Mouse (Mus musculus) C2C12 (cell line): ENCODE data around the gene Kcnk2. TPM values are rescaled to one million over a fixed set of nuclear protein-coding genes. Genes with fewer than 3 reads are reported as not detected.

ENCODE experiments used
- H3K27me3 ChIP-seq: one replicate; pipeline ENCODE4 v1.6.1; 2011; ENCODE audit not compliant: control insufficient read depth, insufficient read depth, insufficient read length
- H3K36me3 ChIP-seq: one replicate; pipeline ENCODE4 v1.6.1; 2011; ENCODE audit not compliant: control insufficient read depth, insufficient read depth
- H3K4me3 ChIP-seq: one replicate; pipeline ENCODE4 v1.5.1; 2011; ENCODE audit warnings: mild to moderate bottlenecking, control low read depth; ENCODE audit not compliant: poor library complexity, insufficient read depth, severe bottlenecking
- H3K79me2 ChIP-seq: one replicate; pipeline ENCODE4 v1.6.1; 2011; ENCODE audit not compliant: control insufficient read depth, insufficient read depth
- H3K79me3 ChIP-seq: one replicate; pipeline ENCODE4 v1.6.1; 2011; ENCODE audit warnings: low read depth, control low read depth
- H3ac ChIP-seq: one replicate; pipeline ENCODE3; 2011; ENCODE audit warnings: low read depth; ENCODE audit not compliant: control insufficient read depth, insufficient read length
- CEBPB ChIP-seq: IDR thresholded peaks from one replicate; pipeline ENCODE4 v1.6.1; 2011; ENCODE audit warnings: low read depth, mild to moderate bottlenecking, control low read depth, moderate library complexity
- CTCF ChIP-seq: IDR thresholded peaks from one replicate; pipeline ENCODE4 v1.5.1; 2011; ENCODE audit not compliant: control insufficient read depth, insufficient read depth, insufficient read length
- FOSL1 ChIP-seq: IDR thresholded peaks from one replicate; pipeline ENCODE4 v1.8.0; 2011; ENCODE audit warnings: mild to moderate bottlenecking, low read length; ENCODE audit not compliant: poor library complexity, insufficient read depth, severe bottlenecking
- MAX ChIP-seq: IDR thresholded peaks from one replicate; pipeline ENCODE4 v1.6.1; 2011; ENCODE audit warnings: mild to moderate bottlenecking, control low read depth
- MYOD1 ChIP-seq: IDR thresholded peaks from one replicate; pipeline ENCODE4 v1.6.1; 2011; ENCODE audit warnings: low read depth; ENCODE audit not compliant: control insufficient read depth, insufficient read length
- MYOG ChIP-seq: IDR thresholded peaks from one replicate; pipeline ENCODE4 v1.6.1; 2011; ENCODE audit not compliant: control insufficient read depth, insufficient read length; ENCODE audit errors: extremely low read depth
- USF1 ChIP-seq: IDR thresholded peaks from one replicate; pipeline ENCODE4 v1.6.1; 2011; ENCODE audit warnings: low read depth, mild to moderate bottlenecking, control low read depth, moderate library complexity
- polyA plus RNA-seq: library from polyadenylated mRNA; unstranded; fragments of >200 nt; fragmentation: generic; extraction: Trizol; gene quantifications from one replicate; pipeline ENCODE4 v1.2.1, GENCODE M21; 2012; ENCODE audit warnings: missing spikeins

Kcnk2 gene
- polyA plus RNA-seq, 1 experiment, result 6.0 TPM

- Histone ChIP-seq H3K27me3 (no peaks in the 10 kb centered on the region), H3K79me3 (no peaks in the 10 kb centered on the region), H3K36me3 (no peaks in the 10 kb centered on the region), H3K4me3 (no peak overlapping the region), H3K79me2 (no peaks in the 10 kb centered on the region), H3ac (no peak overlapping the region)
- TF ChIP-seq CTCF (peak; percentile 9), MYOG (no peak)
These were observed 174.6 kb downstream of the Kcnk2 start for GRCm38 (mm10) chr1:189227479-189227878.

- no peaks in the 10 kb centered on the region for H3K27me3 ChIP-seq
- H3ac ChIP-seq, result no peak overlapping the region
- H3K4me3 ChIP-seq, result no peak overlapping the region
- no peaks in the 10 kb centered on the region for H3K79me2 ChIP-seq
- no peaks in the 10 kb centered on the region for H3K79me3 ChIP-seq
- TF ChIP-seq MYOD1, result no peak
- H3K36me3 ChIP-seq, result no peaks in the 10 kb centered on the region
These were observed 183.0 kb downstream of the Kcnk2 start for GRCm38 (mm10) chr1:189219051-189219450.

- Histone ChIP-seq H3K4me3 (no peak overlapping the region), H3K36me3 (no peaks in the 10 kb centered on the region), H3ac (no peak overlapping the region), H3K79me2 (no peaks in the 10 kb centered on the region), H3K27me3 (no peaks in the 10 kb centered on the region), H3K79me3 (no peaks in the 10 kb centered on the region)
- TF ChIP-seq MAX, result no peak
- TF ChIP-seq CEBPB, result no peak
- TF ChIP-seq MYOG, result no peak
- TF ChIP-seq MYOD1, result no peak
- TF ChIP-seq FOSL1, result no peak
- TF ChIP-seq CTCF, result no peak
- no peak for TF ChIP-seq USF1
These were observed 184.1 kb downstream of the Kcnk2 start for GRCm38 (mm10) chr1:189217751-189218564.

- H3K27me3 ChIP-seq, result no peaks in the 10 kb centered on the region
- peak overlapping the region; percentile 26 for H3K4me3 ChIP-seq
- no peaks in the 10 kb centered on the region for H3K36me3 ChIP-seq
- TF ChIP-seq CTCF, result no peak
- TF ChIP-seq MYOD1, result peak; percentile 63
- TF ChIP-seq MYOG, result no peak
- TF ChIP-seq FOSL1, result peak; percentile 53
- peak; percentile 68 for TF ChIP-seq CEBPB
- TF ChIP-seq USF1, result no peak
- TF ChIP-seq MAX, result peak; percentile 94
- H3K79me3 ChIP-seq, result no peaks in the 10 kb centered on the region
- peak overlapping the region; percentile 50 for H3ac ChIP-seq
- H3K79me2 ChIP-seq, result no peaks in the 10 kb centered on the region
These were observed 186.9 kb downstream of the Kcnk2 start for GRCm38 (mm10) chr1:189215131-189215530.

GRCm38 (mm10) chr1:189214477-189214876 lies 187.6 kb downstream of the Kcnk2 start:
- Histone ChIP-seq H3K4me3 (peak overlapping the region; percentile 26), H3K27me3 (no peaks in the 10 kb centered on the region), H3K79me3 (no peaks in the 10 kb centered on the region), H3K36me3 (no peaks in the 10 kb centered on the region), H3ac (peak overlapping the region; percentile 23), H3K79me2 (no peaks in the 10 kb centered on the region)
- TF ChIP-seq MYOD1 (no peak), MYOG (no peak), FOSL1 (no peak), MAX (no peak), CEBPB (no peak), USF1 (no peak), CTCF (no peak)

GRCm38 (mm10) chr1:189209715-189210108 lies 192.4 kb downstream of the Kcnk2 start:
- Histone ChIP-seq H3K79me3 (no peaks in the 10 kb centered on the region), H3ac (no peak overlapping the region)

More at GRCm38 (mm10) chr1:189209715-189210108, 192.4 kb downstream of the Kcnk2 start:
- no peak for TF ChIP-seq USF1
- no peak for TF ChIP-seq CTCF
- TF ChIP-seq CEBPB, result no peak
- no peak for TF ChIP-seq MAX
- no peak for TF ChIP-seq MYOG
- TF ChIP-seq FOSL1, result no peak
- no peak for TF ChIP-seq MYOD1
- no peaks in the 10 kb centered on the region for H3K27me3 ChIP-seq
- H3K4me3 ChIP-seq, result no peak overlapping the region
- no peaks in the 10 kb centered on the region for H3K36me3 ChIP-seq
- H3K79me2 ChIP-seq, result no peaks in the 10 kb centered on the region
